Mouse (Mus musculus) liver, embryonic 14.5 days (tissue): ENCODE measurements around the gene Slx4ip. TPM values are rescaled to one million over a fixed set of nuclear protein-coding genes. Genes with fewer than 3 reads are reported as not detected.
"Not testable (repeated sequence)": the region's sequence is repeated elsewhere in the genome, so short reads cannot be mapped to it uniquely, and the experiment has no call there.

ENCODE experiments used
- ATAC-seq: fragments of 200-750 bp; cut with Nextera tagmentation; 2 replicates; pipeline ENCODE4 v1.8.0; 2017; ENCODE audit warnings: moderate number of reproducible peaks, mild to moderate bottlenecking, moderate library complexity; ENCODE audit not compliant: insufficient read depth
- DNase-seq, 3 experiments: peaks; one replicate each; pipeline ENCODE4 v3.0.0-alpha.2; 2012 to 2013; ENCODE audit warnings: low read depth in 3 of 3, low spot score in 3 of 3
- H3K27ac ChIP-seq: fragments of 300-500 bp; sonication (generic); 2 replicates; pipeline ENCODE4 v1.5.1; 2014; ENCODE audit warnings: moderate library complexity, mild to moderate bottlenecking, control low read depth, inconsistent platforms
- H3K27me3 ChIP-seq: fragments of 300-500 bp; sonication (generic); 2 replicates; pipeline ENCODE4 v1.6.1; 2014; ENCODE audit warnings: mild to moderate bottlenecking, low read length, moderate library complexity; ENCODE audit not compliant: control insufficient read depth, insufficient read depth
- H3K36me3 ChIP-seq: fragments of 300-500 bp; sonication (generic); replicated peaks from 2 replicates; pipeline ENCODE4 v1.6.1; 2014; ENCODE audit warnings: low read depth; ENCODE audit not compliant: control insufficient read depth, insufficient read depth
- H3K4me1 ChIP-seq, 2 experiments: fragments of 200-500 bp in 1 of 2; fragments of 300-500 bp in 1 of 2; sonication (generic) in 1 of 2; replicated peaks; 2 replicates each; pipeline ENCODE4 v1.6.1; 2012 to 2014; ENCODE audit warnings: antibody characterized with exemption in 1 of 2, inconsistent platforms in 1 of 2, low read length in 1 of 2; ENCODE audit not compliant: control insufficient read depth in 2 of 2, insufficient read depth in 2 of 2
- H3K4me2 ChIP-seq: fragments of 300-500 bp; sonication (generic); 2 replicates; pipeline ENCODE4 v1.6.1; 2014; ENCODE audit warnings: low read depth, mild to moderate bottlenecking, control low read depth, moderate library complexity
- H3K4me3 ChIP-seq, 2 experiments: fragments of 200-500 bp in 1 of 2; fragments of 300-500 bp in 1 of 2; sonication (generic) in 1 of 2; 2 replicates each; pipeline ENCODE4 v1.5.1; 2012 to 2014; ENCODE audit warnings: low read depth in 2 of 2, low read length in 2 of 2, mild to moderate bottlenecking in 2 of 2, control low read depth in 1 of 2, inconsistent platforms in 1 of 2, moderate library complexity in 1 of 2; ENCODE audit not compliant: insufficient read depth in 1 of 2
- H3K9ac ChIP-seq: fragments of 300-500 bp; sonication (generic); replicated peaks from 2 replicates; pipeline ENCODE4 v1.6.1; 2014; ENCODE audit warnings: mild to moderate bottlenecking, control low read depth, moderate library complexity
- H3K9me3 ChIP-seq: fragments of 300-500 bp; sonication (generic); 2 replicates; pipeline ENCODE4 v1.6.1; 2016; ENCODE audit warnings: low read length, mixed read lengths; ENCODE audit not compliant: control insufficient read depth
- CTCF ChIP-seq: IDR thresholded peaks from 2 replicates; pipeline ENCODE4 v1.5.1; 2016; ENCODE audit warnings: antibody characterized with exemption, low read depth, control low read depth
- EP300 ChIP-seq: IDR thresholded peaks from 2 replicates; pipeline ENCODE4 v1.6.1; 2016; ENCODE audit warnings: antibody characterized with exemption, low read depth
- WGBS: fragments of 180-500 bp; shearing (Covaris S2); extraction: QIAGEN DNeasy Blood & Tissue Kit; methylation state at CpG from one replicate; pipeline ENCODE4 v1.1.7; 2014; ENCODE audit not compliant: insufficient replicate concordance; 5-methylcytosine and 5-hydroxymethylcytosine counted together
- polyA plus RNA-seq, 2 experiments: library from polyadenylated mRNA; depleted of rRNA in 1 of 2; stranded (reverse) in 1 of 2; unstranded in 1 of 2; fragments of >200 nt; fragmentation: Nextera tagmentation in 1 of 2; extraction: Ambion mirVana in 1 of 2; gene quantifications; 2 replicates each; pipeline versions ENCODE4 v1.2.1 to v1.2.3; 2012 to 2014

The Slx4ip gene
- polyA plus RNA-seq, 2 experiments: 1.2 to 1.8 TPM

DNA sequence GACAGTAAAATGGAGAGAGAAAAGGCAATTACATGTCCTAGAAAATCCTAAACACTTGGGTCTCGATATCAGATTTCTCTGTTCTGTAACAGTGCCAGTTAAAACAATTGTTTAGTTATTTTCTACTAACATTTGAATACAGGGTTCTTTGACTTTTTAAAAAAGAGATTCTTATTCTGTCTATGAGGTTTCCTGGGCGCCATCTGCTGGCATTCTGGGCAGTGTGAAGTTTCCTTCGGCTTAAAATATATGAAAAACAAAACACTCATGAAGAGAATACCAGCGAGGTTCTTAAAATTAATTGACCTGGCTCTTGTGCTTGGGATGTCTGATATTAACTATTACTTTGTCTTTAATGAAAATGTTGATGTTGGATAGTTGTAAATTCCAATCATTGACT, 4.2 kb upstream of the Slx4ip start:
- H3K4me2 ChIP-seq: no peak overlapping the region
- TF ChIP-seq EP300: no peak
- no peak for TF ChIP-seq CTCF
- H3K4me3 ChIP-seq: no peak overlapping the region
- DNase-seq (no peak), ATAC-seq (no peak)
- no peaks in the 10 kb centered on the region for H3K9me3 ChIP-seq
- H3K4me1 ChIP-seq: peaks cover 5% of the 10 kb centered on the region in 2 experiments
- no peak overlapping the region for H3K27ac ChIP-seq
- no peak overlapping the region for H3K9ac ChIP-seq
- H3K36me3 ChIP-seq: peaks cover 5% of the 10 kb centered on the region; the same call in 1 of the 2 replicates
- no peaks in the 10 kb centered on the region for H3K27me3 ChIP-seq
- 58% methylated on average over 4 of the region's 4 CpGs for WGBS

DNA sequence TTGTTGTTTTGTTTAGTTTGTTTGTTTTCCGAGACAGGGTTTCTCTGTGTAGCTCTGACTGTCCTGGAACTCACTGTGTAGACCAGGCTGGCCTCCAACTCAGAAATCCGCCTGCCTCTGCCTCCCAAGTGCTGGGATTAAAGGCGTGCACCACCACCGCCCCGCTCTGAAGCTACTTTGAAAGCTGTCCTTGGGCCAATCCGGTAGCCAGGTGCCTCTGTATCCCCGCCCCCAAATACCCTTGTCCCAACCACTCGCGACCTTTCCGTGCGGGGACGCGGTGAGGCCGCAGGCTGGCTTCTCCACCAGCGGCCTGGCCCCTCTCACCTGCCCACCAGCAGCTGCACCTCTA, 326 bp upstream of the Slx4ip start:
- H3K4me2 ChIP-seq: peak overlapping the region; percentile 75
- H3K36me3 ChIP-seq, H3K27me3 ChIP-seq, H3K9me3 ChIP-seq: not testable (repeated sequence)
- peak; percentile 68 to 76 (median 70) for DNase-seq
- H3K4me3 ChIP-seq: peak overlapping the region; percentile 61 to 86
- ATAC-seq: peak; percentile 75
- peaks cover 13 to 14% of the 10 kb centered on the region in 2 experiments for H3K4me1 ChIP-seq
- H3K9ac ChIP-seq: peak overlapping the region; percentile 52
- H3K27ac ChIP-seq: peak overlapping the region; percentile 84
- 4% methylated on average over 15 of the region's 15 CpGs for WGBS

- under 1% methylated on average over 23 of the region's 23 CpGs for WGBS
Measured at GRCm38 (mm10) chr2:136891951-136892371, 943 bp downstream of the Slx4ip start.

DNA sequence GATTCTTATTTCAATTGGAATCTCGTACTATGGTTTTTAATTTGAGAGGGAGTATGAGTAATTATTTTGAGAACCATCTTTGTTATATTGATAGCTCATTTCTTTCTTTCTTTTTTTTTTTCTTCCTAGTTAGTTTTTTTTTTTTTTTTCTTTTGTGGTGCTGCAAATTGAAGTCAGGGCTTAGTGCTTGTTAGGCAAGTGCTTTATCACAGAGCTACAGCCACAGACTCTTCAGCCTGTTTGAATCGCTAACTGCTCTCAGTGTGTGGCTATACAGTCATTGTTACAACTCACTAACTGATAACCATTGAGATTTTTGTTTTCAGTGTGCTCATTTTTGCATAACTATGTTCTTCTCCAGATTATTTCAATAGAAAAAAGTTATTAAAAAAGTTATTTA, 3.5 kb downstream of the Slx4ip start:
- DNase-seq: no peak

More at GRCm38 (mm10) chr2:136891951-136892371, 943 bp downstream of the Slx4ip start:
- Histone ChIP-seq H3K9ac (peak overlapping the region; percentile 83), H3K4me3 (peak overlapping the region; percentile 61 to 100), H3K4me2 (peak overlapping the region; percentile 78), H3K36me3 (no peaks in the 10 kb centered on the region), H3K9me3 (no peaks in the 10 kb centered on the region), H3K27me3 (no peaks in the 10 kb centered on the region), H3K4me1 (peaks cover 14 to 16% of the 10 kb centered on the region in 2 experiments), H3K27ac (peak overlapping the region; percentile 84)
- peak; percentile 17; the same call in 1 of the 2 replicates for TF ChIP-seq EP300
- no peak for TF ChIP-seq CTCF
- ATAC-seq: peak; percentile 63
- DNase-seq: peak; percentile 94 to 97 (median 95)

DNA sequence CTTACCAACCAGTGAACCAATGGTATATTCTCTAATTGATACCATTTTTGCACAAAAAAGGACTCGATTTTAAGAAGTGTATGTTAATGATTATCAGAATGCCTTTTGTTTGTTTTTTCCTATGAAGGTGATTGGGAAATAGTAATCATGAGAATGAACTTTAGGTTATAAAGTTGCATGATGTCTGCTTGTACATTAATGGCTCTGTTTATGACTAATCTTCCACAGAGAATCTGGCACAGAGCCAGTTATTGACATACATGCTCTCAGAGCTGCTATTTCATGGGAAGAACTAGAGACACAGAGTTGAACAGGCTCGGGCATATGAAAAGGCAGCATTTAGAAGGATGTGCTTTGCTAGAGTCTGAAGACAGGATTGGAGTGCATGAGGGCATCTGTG, 5.1 kb downstream of the Slx4ip start:
- no peak overlapping the region for H3K4me3 ChIP-seq
- no peaks in the 10 kb centered on the region for H3K36me3 ChIP-seq
- no peak overlapping the region for H3K27ac ChIP-seq
- H3K9ac ChIP-seq: no peak overlapping the region
- no peaks in the 10 kb centered on the region for H3K9me3 ChIP-seq
- peaks cover 9 to 10% of the 10 kb centered on the region in 2 experiments for H3K4me1 ChIP-seq
- H3K27me3 ChIP-seq: no peaks in the 10 kb centered on the region
- no peak for ATAC-seq
- WGBS: 56% methylated on average over 2 of the region's 2 CpGs
- H3K4me2 ChIP-seq: no peak overlapping the region
- no peak for DNase-seq
- TF ChIP-seq EP300 (no peak), CTCF (no peak)

More for the DNA sequence above, 3.5 kb downstream of the Slx4ip start:
- no peak for TF ChIP-seq CTCF
- peak; percentile 22 for TF ChIP-seq EP300
- no peaks in the 10 kb centered on the region for H3K27me3 ChIP-seq
- no peak overlapping the region for H3K4me3 ChIP-seq
- no peak overlapping the region for H3K27ac ChIP-seq
- no peaks in the 10 kb centered on the region for H3K36me3 ChIP-seq
- no peaks in the 10 kb centered on the region for H3K9me3 ChIP-seq
- 40% methylated on average over 2 of the region's 2 CpGs for WGBS
- peaks cover 14 to 16% of the 10 kb centered on the region in 2 experiments for H3K4me1 ChIP-seq
- no peak overlapping the region for H3K9ac ChIP-seq
- no peak overlapping the region for H3K4me2 ChIP-seq
- ATAC-seq: no peak
